Mouse (Mus musculus) heart, adult 8-10 months (tissue): ENCODE data around the gene Kif3b. TPM values are rescaled to one million over a fixed set of nuclear protein-coding genes. Genes with fewer than 3 reads are reported as not detected.
A peak's percentile ranks its signal among the peaks of the same experiment; 100 is the strongest.

Experiments used
- DNase-seq: peaks from one replicate; pipeline ENCODE4 v3.0.0; 2022; ENCODE audit warnings: low spot score
- total RNA-seq, 4 experiments: library from RNA; stranded (reverse); gene quantifications; 2 replicates each; pipeline ENCODE4 v1.2.4; 2022

Kif3b gene
- total RNA-seq, 4 experiments from 2014 or later = 6.4 to 9.3 (median 8.1) TPM

DNA sequence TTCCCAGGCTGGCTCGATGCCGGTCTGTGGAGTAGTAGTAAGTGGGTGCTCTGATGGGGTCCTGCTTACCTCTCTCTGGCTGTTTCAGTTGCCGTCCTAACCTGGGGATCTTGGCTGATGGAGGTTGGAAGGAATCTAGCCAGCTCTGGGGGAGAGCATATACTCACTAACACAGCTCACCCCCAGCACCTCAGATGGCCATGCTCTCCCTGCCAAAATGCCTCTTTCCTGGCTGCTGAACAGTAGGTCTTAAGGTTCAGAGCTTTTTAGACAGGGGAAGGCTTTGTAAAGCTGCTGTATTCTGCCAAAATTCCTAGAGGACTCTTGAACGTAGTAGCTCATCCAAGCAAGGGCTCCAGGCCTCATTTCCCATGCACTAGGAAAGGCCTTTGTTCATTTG, 6.6 kb downstream of the Kif3b start:
- no peak for DNase-seq

DNA sequence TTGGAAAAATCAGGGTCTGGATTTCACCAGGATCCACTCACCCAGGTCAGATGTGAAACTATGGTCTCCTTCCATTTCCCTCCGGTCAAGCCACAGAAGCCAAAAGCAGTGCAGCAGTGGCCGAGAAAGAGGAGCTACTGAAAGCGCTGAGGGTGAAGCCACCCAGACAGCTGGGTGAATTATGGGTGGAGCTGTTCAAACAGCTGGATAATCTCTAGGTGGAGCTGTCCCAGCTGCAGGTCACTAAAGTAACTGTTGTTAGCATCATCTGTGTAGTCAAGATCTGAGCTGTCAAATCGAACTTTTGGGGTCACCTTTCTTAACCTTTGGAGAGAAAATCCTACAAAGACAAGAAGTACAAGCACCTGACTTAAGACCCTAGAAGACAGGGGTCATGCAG, 7.2 kb downstream of the Kif3b start:
- no peak for DNase-seq

DNA sequence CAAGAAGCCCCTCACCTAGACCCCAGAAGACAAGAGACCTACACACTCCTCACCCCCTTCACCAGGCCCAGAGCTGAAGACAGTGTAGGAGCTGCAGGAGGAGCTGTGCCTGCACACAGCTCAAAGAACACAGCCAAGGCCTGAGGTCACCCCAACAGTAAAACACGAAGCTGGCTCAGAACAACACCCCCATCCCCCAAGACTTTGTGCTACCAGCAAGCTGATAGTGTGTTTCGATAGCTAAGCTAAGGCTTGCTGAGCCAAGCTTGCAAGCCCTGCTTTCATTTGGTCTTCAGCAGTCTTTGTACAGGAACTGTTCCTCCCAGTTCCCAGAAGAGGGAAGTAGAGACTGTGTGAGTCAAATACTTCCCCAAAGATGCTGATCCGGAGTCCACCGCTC, 7.7 kb downstream of the Kif3b start:
- DNase-seq = no peak

DNA sequence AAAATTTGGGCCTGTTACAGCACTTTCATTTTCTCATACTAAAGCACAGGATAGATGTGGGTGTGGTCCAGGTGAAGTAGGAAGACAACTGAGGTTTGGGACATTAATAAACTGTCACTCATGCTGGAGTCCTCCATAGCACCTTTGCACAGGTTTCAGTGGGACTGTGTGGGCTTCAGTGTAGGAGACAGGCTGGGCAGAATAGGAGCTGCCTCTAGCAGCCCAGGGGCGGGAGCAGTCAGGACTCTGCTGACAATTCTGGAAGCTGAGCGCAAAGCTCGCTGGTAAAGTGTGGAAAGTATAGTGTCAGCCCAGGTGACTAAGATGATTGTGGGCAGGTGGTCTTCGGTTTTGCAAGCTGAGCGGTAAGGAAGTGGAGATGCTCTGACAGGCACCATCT, 9.9 kb downstream of the Kif3b start:
- no peak for DNase-seq

DNA sequence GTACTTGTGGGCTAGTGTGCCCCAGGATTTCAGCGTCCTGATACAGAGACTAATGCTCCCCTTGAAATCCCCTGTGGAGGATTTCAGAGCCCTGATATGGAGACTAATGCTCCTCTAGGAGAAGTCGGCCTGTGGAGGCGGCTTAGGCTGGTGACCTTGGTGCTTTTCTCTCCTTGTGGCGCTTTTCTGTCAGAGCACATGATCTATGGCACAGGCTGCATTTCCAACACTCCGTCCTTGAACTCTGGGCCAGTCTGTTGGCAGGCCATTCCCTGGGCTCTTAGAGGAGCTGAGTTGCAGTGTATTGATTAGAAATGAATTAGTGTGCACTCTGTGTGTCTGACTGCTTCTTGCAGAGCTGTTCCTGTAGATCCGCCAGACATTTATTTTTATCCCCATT, 14.0 kb downstream of the Kif3b start:
- peak; percentile 40 for DNase-seq

DNA sequence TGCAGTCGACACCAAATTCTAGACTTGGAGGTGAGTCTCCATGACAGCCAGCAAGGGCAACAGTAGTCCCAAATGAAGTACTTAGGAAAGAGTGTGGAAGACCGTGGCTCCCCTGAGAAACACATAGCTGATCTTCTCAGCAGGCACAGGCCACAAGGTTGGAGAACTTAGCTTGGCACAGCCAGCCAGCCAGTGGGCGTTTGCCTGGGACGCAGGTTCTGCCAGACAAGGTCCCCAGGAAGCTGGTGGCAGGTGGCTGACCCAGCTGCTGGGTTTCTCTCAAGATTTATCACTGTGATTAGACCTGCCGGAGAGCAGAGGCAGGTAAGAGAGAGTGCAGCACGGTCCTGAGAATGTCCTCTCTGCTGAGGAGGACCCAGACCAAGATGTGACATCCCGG, 17.4 kb downstream of the Kif3b start:
- no peak for DNase-seq

DNA sequence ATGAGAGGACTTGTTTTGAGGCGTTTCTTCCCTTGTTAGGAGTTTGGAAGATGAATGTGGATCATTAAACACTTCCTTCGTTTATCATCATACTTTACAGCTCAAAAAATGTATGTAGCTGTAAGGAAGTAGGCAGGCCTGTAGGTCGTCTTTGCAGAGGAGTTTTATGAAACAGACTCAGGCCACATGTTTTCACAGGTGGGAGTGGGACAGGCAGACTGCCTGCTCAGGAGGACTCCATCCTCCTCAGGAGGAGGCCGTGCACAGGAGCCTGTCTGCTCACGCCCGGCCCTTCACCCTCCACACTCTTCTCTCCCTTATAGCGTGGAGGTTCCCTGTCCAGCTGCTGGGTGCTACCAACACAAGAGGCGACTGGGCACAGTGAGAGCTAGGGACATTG, 17.9 kb downstream of the Kif3b start:
- no peak for DNase-seq

DNA sequence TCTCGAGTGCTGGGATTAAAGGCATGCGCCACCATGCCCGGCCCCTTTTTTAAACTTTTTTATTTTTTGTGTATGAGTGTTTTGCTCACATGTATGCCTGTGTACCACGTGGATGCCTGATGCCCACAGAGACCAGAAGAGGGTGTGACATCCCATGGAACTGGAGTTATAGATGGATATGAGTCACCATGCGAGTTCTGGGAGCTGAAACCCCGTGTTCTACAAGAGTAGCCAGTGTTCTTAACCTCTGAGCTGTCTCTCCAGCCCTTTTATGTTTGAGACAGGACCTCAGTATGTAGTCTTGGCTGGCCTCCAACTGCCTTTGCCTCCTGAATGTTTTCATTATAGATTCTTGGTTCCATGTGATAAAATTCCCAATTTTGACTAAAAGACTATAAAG, 19.0 kb downstream of the Kif3b start:
- DNase-seq = no peak

DNA sequence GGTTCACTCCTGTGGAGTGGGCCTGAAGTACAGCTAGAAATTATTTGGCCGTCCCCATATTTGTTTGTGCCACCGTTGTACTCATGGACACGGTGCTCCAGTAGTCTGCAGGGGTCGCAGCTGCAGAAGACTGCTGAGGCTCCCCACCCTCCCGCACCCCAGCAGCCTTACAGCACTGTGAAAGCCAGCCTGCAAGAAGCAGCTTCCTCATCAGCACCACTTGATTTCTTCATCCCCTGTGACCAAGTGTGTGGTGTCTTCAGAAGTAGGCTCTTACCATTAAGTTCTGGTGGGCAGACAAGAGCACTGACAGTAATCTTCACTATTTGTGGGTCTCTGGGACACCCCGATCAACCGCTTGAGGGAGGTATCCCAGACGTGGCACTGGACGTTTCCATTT, 21.7 kb downstream of the Kif3b start:
- DNase-seq = no peak

DNA sequence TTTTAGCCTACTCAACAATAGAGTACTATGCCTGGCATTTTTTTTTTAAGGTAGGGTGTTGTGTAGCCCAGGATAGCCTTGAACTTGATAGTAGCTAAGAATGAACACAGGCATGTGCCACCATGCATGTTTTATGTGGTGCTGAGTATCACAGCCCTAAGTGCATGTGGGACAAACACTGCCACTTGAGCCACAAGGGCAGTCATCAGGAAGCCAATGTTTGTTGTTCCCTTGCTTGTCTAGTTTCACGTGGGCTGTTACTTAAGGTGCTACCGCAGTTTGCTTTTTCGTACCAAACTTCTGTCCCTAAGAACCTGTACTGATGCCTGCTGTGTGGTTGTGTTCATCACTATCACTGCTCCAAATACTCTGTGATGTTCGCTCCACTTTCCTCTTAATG, 27.2 kb downstream of the Kif3b start:
- no peak for DNase-seq

DNA sequence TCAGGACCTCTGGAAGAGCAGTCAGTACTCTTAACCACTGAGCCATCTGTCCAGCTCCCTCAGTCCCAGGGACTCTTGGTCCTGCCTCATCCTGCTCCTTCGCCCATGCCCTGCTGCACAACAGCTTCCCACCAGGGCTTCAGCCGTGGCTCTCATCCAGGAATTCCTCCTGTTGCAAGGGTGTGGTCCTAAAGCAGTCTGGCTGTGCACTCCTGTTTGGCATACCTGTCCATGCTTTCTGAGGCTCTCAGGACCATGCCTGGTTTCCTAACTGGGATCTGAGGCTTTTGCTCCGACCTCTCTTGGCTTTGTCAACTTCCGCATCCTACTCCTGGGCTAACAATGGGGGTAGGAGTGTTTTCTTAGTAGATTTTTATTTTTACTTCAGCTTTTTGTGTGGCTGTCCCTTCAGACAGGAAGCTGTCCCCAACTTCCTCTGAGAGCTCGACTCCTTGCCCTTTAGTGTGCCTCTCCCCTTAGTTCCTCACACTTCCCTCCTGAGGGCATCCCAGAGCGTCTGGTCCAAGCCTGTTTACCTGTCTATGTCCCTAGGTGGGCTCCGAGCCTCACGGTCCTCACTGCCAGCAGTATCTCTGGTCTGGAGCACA, 27.9 kb downstream of the Kif3b start:
- DNase-seq = peak; percentile 24

DNA sequence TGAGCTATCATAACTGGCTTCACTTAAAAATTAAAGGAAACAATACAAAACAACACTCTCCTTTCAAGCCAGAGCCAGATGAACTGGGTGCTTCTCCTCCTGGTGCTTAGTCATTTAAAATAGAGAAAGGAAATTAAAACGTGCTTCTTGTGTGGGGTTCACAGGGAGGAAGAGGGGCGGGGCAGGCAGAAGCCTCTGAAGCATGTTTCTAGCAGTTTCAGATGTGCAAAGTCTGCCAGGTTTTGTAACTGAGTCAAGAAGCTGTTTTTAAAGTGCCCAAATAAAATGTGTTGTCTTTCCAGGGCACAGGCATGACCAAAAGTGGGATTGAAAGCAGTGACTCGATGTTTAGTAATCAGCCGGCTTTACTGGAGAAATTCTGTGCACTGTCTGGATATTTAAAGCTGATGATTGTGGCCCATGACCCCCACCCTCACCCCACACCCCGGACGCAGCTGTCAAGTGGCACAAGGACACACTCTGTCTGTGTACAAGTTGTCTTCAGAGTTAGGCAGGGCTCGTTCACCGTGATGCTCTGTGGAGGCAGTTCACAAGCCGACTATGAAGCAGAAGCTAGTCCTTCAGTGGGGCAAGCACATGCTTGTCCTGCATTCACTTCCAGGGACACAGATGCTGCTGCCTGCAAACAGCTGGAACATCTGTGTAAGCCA, 34.6 kb downstream of the Kif3b start:
- DNase-seq = no peak

DNA sequence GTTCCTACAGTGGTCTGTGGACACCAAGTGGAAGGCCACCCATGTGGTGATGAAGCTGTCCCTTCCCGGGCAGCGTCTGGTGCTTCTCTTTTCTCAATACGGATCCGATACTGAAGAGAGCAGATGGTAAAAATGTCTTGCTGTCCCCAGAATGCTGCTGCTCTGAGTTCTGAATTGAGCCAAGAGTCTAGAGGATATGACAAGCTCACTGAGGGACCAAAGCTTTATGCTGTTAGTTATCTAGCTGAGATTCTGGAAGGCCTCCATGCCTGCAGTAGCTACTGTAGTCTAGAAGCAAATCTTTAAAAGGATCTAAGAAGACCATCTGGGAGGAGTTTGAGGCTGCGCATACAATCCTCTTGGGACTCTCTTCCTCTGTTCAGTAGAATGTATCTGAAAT, 41.1 kb downstream of the Kif3b start:
- no peak for DNase-seq

DNA sequence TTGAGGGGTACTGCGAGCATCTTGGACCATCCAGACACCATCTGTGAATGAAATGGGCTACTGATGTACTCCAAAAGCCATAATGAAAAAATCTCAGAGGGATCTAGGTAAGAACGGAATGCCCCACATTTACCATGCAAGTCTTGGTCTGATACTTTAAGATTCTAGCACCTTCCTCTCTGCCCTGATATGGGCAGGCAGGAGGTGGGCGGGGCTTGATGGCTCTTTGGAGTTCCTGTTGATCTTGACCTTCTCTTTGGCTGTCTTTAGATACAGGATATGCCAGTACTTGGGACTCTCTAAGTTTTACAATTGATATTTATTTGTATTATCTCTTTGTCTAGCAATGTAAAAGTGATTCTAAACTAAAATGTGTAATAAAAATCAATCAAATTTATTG, 41.8 kb downstream of the Kif3b start:
- DNase-seq = no peak

DNA sequence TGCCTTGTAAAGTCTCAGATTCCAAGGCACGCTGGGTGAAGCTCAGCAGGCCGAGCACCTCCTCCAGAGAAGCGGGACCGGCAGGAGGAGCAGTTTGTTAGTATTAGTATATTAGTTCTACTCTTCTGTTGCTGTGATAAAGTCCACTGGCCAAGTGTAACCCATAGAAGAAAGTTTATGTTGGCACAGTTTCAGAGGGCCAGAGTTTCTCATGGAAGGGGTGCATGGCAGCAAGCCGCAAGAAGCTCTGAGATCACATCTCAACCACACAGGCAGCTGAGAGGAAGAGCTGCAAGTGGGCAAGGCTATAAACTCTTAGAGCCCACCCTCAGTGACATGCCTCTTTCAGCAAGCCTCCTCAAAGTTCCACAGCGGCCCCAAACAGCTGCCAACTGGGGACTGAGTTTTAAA, 42.6 kb downstream of the Kif3b start:
- no peak for DNase-seq

DNA sequence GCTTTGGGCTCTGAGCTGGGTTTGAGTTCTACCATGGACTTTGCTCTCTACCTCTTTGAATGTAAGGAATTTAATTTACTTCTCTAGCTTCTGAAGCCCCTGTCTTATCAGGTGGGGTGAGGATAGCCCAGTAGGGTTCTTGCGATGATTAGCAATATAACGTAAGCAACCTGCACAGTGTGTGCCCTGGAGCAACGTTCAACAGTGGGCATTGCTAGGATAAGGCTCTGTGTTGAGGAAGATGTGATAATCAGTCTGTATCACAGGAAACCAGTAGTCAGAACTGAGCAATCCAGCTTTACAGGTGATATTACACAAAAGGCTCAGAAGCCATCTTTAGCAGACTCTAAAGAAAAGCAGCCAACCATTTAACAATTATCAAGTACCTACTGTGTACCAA, 43.1 kb downstream of the Kif3b start:
- DNase-seq = no peak

DNA sequence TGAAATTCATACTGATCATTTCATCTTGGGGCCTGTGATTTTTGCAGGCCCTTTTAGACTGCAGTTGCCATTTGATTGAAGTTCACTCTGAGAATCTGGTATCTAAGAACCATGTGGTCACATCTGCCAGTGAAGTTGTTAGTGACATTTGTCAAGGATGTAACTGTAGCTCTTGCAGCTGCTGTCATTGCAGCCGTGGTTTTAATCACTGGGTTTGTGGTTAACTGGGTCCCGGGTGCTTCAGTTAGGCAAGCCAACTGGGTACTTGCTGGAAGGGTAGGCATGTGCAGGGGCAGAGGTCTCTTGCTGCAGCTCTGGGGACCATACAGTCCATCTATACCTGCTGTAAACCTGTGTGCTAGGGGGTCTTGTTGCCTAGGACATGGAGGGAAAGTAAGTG, 44.9 kb downstream of the Kif3b start:
- DNase-seq = no peak

DNA sequence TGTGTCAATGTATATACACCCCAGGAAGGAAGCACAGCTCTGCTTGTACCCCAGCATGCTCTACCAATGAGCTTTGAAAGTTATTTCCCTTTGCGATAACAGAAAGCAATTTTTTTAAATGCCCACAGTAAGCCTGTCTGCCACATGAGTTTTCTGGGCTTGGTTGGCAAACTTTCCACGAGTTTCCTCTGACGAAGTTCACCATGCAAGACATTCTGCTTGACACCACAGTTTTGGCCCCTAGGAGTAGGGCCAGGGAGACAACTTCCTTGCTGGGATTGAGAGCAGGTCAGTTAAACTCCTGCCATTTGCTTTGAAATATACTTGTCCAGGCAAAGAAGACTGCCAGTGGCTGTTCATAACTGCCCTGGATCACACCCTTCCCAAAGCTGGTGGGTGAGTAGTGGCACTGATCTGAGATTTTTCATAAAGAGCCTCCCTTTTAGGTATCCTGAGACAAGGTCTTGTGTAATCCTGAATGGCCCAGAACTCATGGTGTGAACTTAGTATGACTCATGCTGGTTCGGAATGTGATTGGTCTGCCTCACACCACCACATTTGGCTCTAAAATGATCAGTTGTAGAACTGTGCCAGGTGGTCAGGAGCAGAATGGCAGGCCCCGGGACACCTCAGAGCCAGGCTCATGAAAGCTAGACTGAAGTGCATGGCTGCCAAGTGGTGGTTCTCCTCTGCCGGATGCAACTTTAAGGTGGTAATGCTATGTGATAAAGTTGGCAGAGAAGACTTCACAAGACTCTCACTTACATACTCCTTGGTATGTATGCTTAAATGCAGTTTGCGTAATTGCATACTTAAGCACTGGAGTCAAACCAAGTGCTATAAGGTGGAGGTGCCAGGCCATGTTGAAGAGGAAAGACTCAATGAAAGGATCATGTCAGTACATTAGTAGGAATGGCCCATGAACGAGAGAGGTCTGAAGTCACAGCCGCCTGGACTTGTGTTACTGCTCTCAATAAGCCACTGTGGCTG, 47.4 kb downstream of the Kif3b start:
- DNase-seq = no peak

DNA sequence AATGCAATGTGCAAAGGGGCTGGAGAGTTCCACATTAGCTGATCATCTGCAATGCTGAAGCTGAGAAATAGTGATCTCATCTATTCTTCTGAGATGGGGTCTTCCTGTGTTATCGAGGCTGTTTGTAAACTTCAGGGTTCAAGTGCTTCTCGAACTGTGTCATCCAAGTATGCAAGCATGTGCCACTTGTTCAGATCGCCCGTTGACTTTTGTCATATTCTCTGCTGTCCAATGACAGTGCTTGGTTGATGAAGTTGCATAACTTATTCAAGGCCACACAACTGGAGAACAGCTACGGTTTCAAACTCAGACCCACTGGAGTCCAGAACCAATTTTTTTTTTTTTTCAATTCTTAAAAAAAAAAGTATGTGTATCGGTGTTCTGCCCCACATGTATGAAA, 51.0 kb downstream of the Kif3b start:
- DNase-seq = no peak

DNA sequence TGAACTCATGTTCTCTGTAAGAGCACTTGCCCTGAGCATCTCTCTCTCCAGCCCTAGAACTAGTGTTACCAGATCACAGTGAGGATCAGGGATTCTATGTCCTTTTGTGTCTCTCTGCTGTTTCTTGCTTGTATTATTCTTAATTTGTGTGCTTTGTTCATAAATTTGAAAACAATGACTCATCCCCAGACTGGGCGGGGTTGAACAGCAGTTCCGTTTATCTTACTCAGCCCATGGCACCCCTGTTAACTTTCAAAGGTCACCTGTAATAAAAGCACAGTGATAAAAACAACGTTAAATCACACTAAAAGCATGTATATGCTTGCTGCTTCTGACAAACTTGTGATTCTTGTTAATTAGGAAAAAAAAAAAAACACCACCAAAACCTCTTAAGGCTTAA, 51.4 kb downstream of the Kif3b start:
- no peak for DNase-seq

DNA sequence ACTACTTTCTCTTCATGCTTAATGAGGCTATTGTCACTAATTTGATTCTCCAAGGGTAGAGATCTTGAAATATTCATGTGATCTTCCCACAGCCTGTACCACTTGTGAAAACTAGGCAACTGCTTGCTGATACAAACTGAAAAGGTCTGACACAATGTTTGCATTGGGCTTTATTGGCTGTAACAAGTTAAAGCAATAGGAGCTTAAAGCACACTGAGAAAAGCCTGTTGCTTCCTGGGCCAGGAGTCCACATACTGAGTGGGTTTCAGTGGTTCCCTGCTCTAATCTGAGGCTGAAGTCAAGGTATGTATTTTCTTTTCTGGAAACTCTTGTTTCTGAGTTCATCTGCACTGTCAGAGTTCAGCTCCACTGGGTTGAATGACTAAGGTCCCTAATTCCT, 52.0 kb downstream of the Kif3b start:
- no peak for DNase-seq

DNA sequence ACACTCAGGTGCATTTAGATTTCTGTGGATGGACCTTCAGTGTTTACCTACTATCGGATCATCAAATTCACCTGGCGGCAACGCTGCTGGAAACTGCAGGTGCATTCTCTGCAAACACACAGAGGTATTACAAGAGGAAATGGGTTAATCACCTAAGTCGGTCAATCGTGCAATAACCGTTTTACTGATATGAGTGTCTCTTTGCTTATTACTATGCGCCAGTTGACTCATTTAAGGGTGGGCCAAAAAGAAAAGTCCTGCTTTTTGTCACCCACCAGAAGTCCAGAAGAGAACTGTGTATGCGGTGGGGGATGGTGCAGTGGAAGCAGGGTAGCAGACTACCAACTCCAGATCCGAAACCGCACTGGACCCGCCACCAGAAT, 53.8 kb downstream of the Kif3b start:
- DNase-seq = no peak
